Mouse (Mus musculus): ENCODE data around the gene Cpne1. TPM values are rescaled to one million over a fixed set of nuclear protein-coding genes. Genes with fewer than 3 reads are reported as not detected.
A peak's percentile ranks its signal among the peaks of the same experiment; 100 is the strongest.

Gene Cpne1
- 73.9 TPM in 2 replicates for polyA plus RNA-seq (2016; fragmentation: Nextera tagmentation; extraction: Ambion mirVana)

GRCm38 (mm10) chr2:156111358-156112079, at the start of gene Cpne1, which contains the start of gene Rbm12:
TSS of gene Cpne1 (minus strand) at chr2:156111965.
TSS of gene Rbm12 (minus strand) at chr2:156111978.
- peak; percentile 83 for ATAC-seq (ENCODE audit: insufficient number of reproducible peaks, insufficient read depth, low FRiP score, low TSS enrichment, low read depth)
- Histone ChIP-seq H3K36me3 (no peaks in the 10 kb centered on the region; the same call in 1 of the 2 replicates), H3K4me2 (peak within 1 kb of the TSS; percentile 66), H3K4me3 (replicated peaks) (peak within 1 kb of the TSS; percentile 94), H3K9ac (replicated peaks) (peak within 1 kb of the TSS; percentile 98), H3K27me3 (no peaks in the 10 kb centered on the region), H3K4me1 (replicated peaks) (peaks cover 13% of the 10 kb centered on the region), H3K9me3 (no peaks in the 10 kb centered on the region), H3K27ac (peak within 1 kb of the TSS; percentile 94)
- WGBS: under 1% methylated on average over 64 of the region's 74 CpGs

- no peak overlapping the region for H3K9ac ChIP-seq (replicated peaks)
- no peak for ATAC-seq (ENCODE audit: insufficient number of reproducible peaks, insufficient read depth, low FRiP score, low TSS enrichment, low read depth)
- no peak overlapping the region for H3K27ac ChIP-seq
- H3K27me3 ChIP-seq: no peaks in the 10 kb centered on the region
- H3K4me2 ChIP-seq: no peak overlapping the region
- no peak overlapping the region for H3K4me3 ChIP-seq (replicated peaks)
- H3K36me3 ChIP-seq: peaks cover 77% of the 10 kb centered on the region
- H3K9me3 ChIP-seq: no peaks in the 10 kb centered on the region
- H3K4me1 ChIP-seq (replicated peaks): no peaks in the 10 kb centered on the region
These were observed 39.8 kb upstream of the Cpne1 start for GRCm38 (mm10) chr2:156151538-156151937.

- ATAC-seq (ENCODE audit: insufficient number of reproducible peaks, insufficient read depth, low FRiP score, low TSS enrichment, low read depth): no peak
- Histone ChIP-seq H3K9me3 (no peaks in the 10 kb centered on the region), H3K4me2 (no peak overlapping the region), H3K4me3 (replicated peaks) (no peak overlapping the region), H3K36me3 (peaks cover 50% of the 10 kb centered on the region), H3K4me1 (replicated peaks) (peaks cover 5% of the 10 kb centered on the region), H3K27ac (no peak overlapping the region), H3K27me3 (no peaks in the 10 kb centered on the region), H3K9ac (replicated peaks) (no peak overlapping the region)
- WGBS: 95% methylated on average over 3 of the region's 3 CpGs
These were observed 35.7 kb upstream of the Cpne1 start for GRCm38 (mm10) chr2:156147316-156147915.

- ATAC-seq (ENCODE audit: insufficient number of reproducible peaks, insufficient read depth, low FRiP score, low TSS enrichment, low read depth): no peak
- H3K4me2 ChIP-seq: no peak overlapping the region
- H3K9me3 ChIP-seq: no peaks in the 10 kb centered on the region
- no peak overlapping the region for H3K27ac ChIP-seq
- peaks cover 5% of the 10 kb centered on the region for H3K4me1 ChIP-seq (replicated peaks)
- H3K9ac ChIP-seq (replicated peaks): no peak overlapping the region
- WGBS: 83% methylated on average over 5 of the region's 5 CpGs
- H3K27me3 ChIP-seq: no peaks in the 10 kb centered on the region
- peaks cover 53% of the 10 kb centered on the region for H3K36me3 ChIP-seq
- H3K4me3 ChIP-seq (replicated peaks): no peak overlapping the region
These were observed 34.7 kb upstream of the Cpne1 start for GRCm38 (mm10) chr2:156146272-156146989.

- Histone ChIP-seq H3K9me3 (no peaks in the 10 kb centered on the region), H3K27ac (no peak overlapping the region), H3K4me3 (replicated peaks) (no peak overlapping the region), H3K4me1 (replicated peaks) (peaks cover 5% of the 10 kb centered on the region), H3K4me2 (peak overlapping the region; percentile 65), H3K27me3 (no peaks in the 10 kb centered on the region), H3K9ac (replicated peaks) (no peak overlapping the region), H3K36me3 (peaks cover 48% of the 10 kb centered on the region)
- 61% methylated on average over 11 of the region's 11 CpGs for WGBS
- no peak for ATAC-seq (ENCODE audit: insufficient number of reproducible peaks, insufficient read depth, low FRiP score, low TSS enrichment, low read depth)
These were observed 33.8 kb upstream of the Cpne1 start for GRCm38 (mm10) chr2:156145486-156146130.

GRCm38 (mm10) chr2:156143953-156144724, 32.4 kb upstream of the Cpne1 start, which contains the start of the genes Romo1 and Nfs1:
TSS of gene Romo1 (plus strand) at chr2:156144039.
TSS of gene Nfs1 (minus strand) at chr2:156144186.
- H3K27ac ChIP-seq: peak within 1 kb of the TSS; percentile 95
- WGBS: under 1% methylated on average over 69 of the region's 70 CpGs

GRCm38 (mm10) chr2:156143367-156143766, 31.6 kb upstream of the Cpne1 start:
- Histone ChIP-seq H3K9me3 (no peaks in the 10 kb centered on the region), H3K4me1 (replicated peaks) (peaks cover 5% of the 10 kb centered on the region), H3K9ac (replicated peaks) (peak overlapping the region; percentile 85), H3K36me3 (peaks cover 29% of the 10 kb centered on the region), H3K27ac (peak overlapping the region; percentile 95), H3K4me2 (peak overlapping the region; percentile 65), H3K27me3 (no peaks in the 10 kb centered on the region), H3K4me3 (replicated peaks) (peak overlapping the region; percentile 81)
- no peak for ATAC-seq (ENCODE audit: insufficient number of reproducible peaks, insufficient read depth, low FRiP score, low TSS enrichment, low read depth)
- WGBS: 2% methylated on average over 16 of the region's 16 CpGs

More at GRCm38 (mm10) chr2:156143953-156144724, 32.4 kb upstream of the Cpne1 start, which contains the start of the genes Romo1 and Nfs1:
- Histone ChIP-seq H3K36me3 (peaks cover 34% of the 10 kb centered on the region), H3K27me3 (no peaks in the 10 kb centered on the region), H3K4me3 (replicated peaks) (peak within 1 kb of the TSS; percentile 81), H3K9ac (replicated peaks) (peak within 1 kb of the TSS; percentile 85), H3K4me1 (replicated peaks) (peaks cover 5% of the 10 kb centered on the region), H3K9me3 (no peaks in the 10 kb centered on the region), H3K4me2 (peak within 1 kb of the TSS; percentile 65)
- peak; percentile 99 for ATAC-seq (ENCODE audit: insufficient number of reproducible peaks, insufficient read depth, low FRiP score, low TSS enrichment, low read depth)

- Histone ChIP-seq H3K4me1 (replicated peaks) (peaks cover 5% of the 10 kb centered on the region), H3K27ac (peak overlapping the region; percentile 95; the same call in 1 of the 2 replicates), H3K36me3 (peaks cover 24% of the 10 kb centered on the region), H3K4me2 (peak overlapping the region; percentile 65), H3K27me3 (no peaks in the 10 kb centered on the region), H3K9ac (replicated peaks) (peak overlapping the region; percentile 85; the same call in 1 of the 2 replicates), H3K4me3 (replicated peaks) (peak overlapping the region; percentile 81), H3K9me3 (no peaks in the 10 kb centered on the region)
- 74% methylated on average over 2 of the region's 2 CpGs for WGBS
- ATAC-seq (ENCODE audit: insufficient number of reproducible peaks, insufficient read depth, low FRiP score, low TSS enrichment, low read depth): no peak
These were observed 31.1 kb upstream of the Cpne1 start for GRCm38 (mm10) chr2:156142820-156143219.

GRCm38 (mm10) chr2:156135695-156136094, 23.9 kb upstream of the Cpne1 start:
- no peaks in the 10 kb centered on the region for H3K27me3 ChIP-seq
- H3K9ac ChIP-seq (replicated peaks): no peak overlapping the region
- peaks cover 17% of the 10 kb centered on the region; the same call in 1 of the 2 replicates for H3K36me3 ChIP-seq
- ATAC-seq (ENCODE audit: insufficient number of reproducible peaks, insufficient read depth, low FRiP score, low TSS enrichment, low read depth): no peak
- H3K4me2 ChIP-seq: no peak overlapping the region
- no peaks in the 10 kb centered on the region for H3K9me3 ChIP-seq
- WGBS: 86% methylated on average over 6 of the region's 6 CpGs
- H3K27ac ChIP-seq: no peak overlapping the region
- no peaks in the 10 kb centered on the region for H3K4me1 ChIP-seq (replicated peaks)
- H3K4me3 ChIP-seq (replicated peaks): no peak overlapping the region

- 88% methylated on average over 5 of the region's 5 CpGs for WGBS
- no peak overlapping the region for H3K4me2 ChIP-seq
- H3K27me3 ChIP-seq: no peaks in the 10 kb centered on the region
- no peaks in the 10 kb centered on the region for H3K9me3 ChIP-seq
- H3K36me3 ChIP-seq: peaks cover 17% of the 10 kb centered on the region; the same call in 1 of the 2 replicates
- no peak overlapping the region for H3K27ac ChIP-seq
- H3K4me3 ChIP-seq (replicated peaks): no peak overlapping the region
- ATAC-seq (ENCODE audit: insufficient number of reproducible peaks, insufficient read depth, low FRiP score, low TSS enrichment, low read depth): no peak
- H3K4me1 ChIP-seq (replicated peaks): no peaks in the 10 kb centered on the region
- H3K9ac ChIP-seq (replicated peaks): no peak overlapping the region
These were observed 22.4 kb upstream of the Cpne1 start for GRCm38 (mm10) chr2:156134161-156134560.

Measured in limb, embryonic 12.5 days (tissue).